Mouse (Mus musculus) layer of hippocampus, adult 11-12 months (tissue): Measurements from ENCODE around the gene Cdh8.
"Not testable (repeated sequence)": the region's sequence is repeated elsewhere in the genome, so short reads cannot be mapped to it uniquely, and the experiment has no call there.

Source experiments
- DNase-seq: peaks from one replicate; pipeline ENCODE4 v3.0.0; 2022; ENCODE audit warnings: low spot score

Gene Cdh8

GRCm38 (mm10) chr8:99280375-99280774 is 135.9 kb downstream of the Cdh8 start:
- no peak for DNase-seq

DNA sequence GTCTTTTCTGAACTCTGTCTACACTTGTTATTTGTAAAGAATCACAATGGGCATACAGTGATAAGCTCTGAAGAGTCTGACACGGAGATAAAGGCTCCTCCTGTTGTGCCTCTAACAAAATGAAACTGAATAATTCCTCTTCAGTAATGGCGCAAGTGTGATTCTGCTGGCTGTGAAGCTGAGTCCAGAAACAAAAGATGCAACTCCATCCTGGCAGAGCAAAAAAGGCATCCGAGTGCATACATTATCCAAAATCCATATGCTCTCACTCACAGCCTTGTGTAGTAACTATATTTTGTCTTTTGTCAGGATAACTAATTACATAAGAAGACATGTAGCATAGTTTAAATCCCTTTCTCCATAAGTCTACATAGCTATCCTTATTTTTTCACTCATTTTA is 149.1 kb downstream of the Cdh8 start:
- DNase-seq = no peak

DNA sequence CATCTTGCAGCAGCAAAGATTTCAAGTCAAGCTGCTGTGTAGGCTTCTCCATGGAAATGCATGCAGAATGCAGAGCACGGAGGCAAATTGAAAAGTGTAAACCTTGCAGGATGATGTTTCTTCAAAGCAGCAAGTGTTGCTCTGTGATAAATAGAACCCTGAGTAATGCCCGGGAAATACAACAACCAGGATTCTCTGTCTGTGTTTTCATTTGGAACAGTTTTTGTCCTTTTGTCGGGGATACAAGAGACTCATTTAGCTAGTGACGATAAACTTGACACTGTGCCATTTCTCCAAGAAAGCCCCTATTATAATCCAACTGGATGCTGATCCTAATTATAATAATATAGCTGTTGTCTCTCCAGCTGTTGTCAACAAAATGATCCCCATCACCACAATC is 181.9 kb downstream of the Cdh8 start:
- DNase-seq = peak; percentile 43

GRCm38 (mm10) chr8:99223697-99224096 is 192.6 kb downstream of the Cdh8 start:
- no peak for DNase-seq

- no peak for DNase-seq
These were observed 211.1 kb downstream of the Cdh8 start for GRCm38 (mm10) chr8:99205194-99205593.

- no peak for DNase-seq
These were observed 225.6 kb downstream of the Cdh8 start for GRCm38 (mm10) chr8:99190643-99191042.

- no peak for DNase-seq
These were observed 229.4 kb downstream of the Cdh8 start for GRCm38 (mm10) chr8:99186879-99187278.

GRCm38 (mm10) chr8:99184186-99184585 is 232.1 kb downstream of the Cdh8 start:
- DNase-seq = no peak

GRCm38 (mm10) chr8:99166966-99167365 is 249.3 kb downstream of the Cdh8 start:
- no peak for DNase-seq

- DNase-seq = no peak
These were observed 254.6 kb downstream of the Cdh8 start for GRCm38 (mm10) chr8:99161633-99162032.

DNA sequence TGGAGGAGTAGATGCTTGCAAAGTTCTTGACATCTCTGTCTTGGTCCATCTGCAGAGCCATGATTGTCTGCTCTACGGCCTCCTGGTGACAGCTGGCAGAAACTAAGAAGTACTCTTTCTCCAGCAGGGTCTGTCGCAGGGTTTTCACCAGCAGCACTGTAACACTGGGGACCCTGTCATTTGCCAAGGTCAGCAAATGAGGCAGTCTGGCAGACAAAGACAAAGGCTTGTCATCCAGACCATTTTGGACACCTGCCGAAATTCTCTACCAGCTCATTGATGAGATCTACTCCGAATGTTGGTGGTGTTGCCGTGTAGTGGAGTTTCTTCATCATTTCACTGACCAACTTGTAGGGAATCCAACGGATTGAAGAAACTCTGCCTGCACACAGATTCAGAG is 270.8 kb downstream of the Cdh8 start:
- no peak for DNase-seq

DNA sequence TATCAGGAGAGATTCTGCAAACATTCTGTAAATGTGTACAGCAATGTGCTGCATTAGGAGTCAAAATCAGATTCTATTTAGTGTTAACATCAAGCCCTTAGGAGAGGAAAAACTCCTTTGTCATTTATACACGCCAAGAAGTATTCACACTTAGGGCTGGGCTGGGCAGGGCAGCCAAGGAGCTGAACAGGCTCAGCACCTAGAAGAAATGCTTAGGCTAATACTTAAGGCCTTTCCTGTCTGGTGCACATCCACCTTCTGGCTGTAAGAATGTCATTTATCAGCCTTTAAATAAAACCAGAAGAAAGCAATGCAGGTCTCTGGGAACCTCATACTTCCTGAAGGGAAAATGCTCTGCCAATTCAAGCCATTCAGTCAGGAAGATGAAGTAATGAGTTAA is 271.5 kb downstream of the Cdh8 start:
- DNase-seq = not testable (repeated sequence)

DNA sequence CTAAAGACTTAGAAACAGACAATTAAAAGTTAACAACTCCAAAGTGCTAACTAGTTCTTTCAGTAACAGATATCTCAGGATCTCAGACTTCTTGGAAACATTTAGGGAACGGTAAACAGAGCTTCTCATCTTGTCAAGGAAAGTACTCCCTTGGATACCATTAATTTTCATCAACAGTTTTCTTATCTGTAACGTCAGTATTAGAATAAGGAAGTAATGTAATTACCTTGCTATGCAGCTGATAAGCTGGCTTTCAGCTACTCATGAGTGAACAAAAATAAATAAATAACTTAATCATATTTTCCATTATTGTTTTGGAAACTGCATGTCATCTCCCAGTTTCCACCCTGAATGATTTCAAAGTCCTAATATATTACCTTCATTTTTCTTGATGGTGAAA is 317.8 kb downstream of the Cdh8 start:
- no peak for DNase-seq

- no peak for DNase-seq
These were observed 364.9 kb downstream of the Cdh8 start for GRCm38 (mm10) chr8:99051344-99051743.

- no peak for DNase-seq
These were observed 367.5 kb downstream of the Cdh8 start for GRCm38 (mm10) chr8:99048664-99049363.

DNA sequence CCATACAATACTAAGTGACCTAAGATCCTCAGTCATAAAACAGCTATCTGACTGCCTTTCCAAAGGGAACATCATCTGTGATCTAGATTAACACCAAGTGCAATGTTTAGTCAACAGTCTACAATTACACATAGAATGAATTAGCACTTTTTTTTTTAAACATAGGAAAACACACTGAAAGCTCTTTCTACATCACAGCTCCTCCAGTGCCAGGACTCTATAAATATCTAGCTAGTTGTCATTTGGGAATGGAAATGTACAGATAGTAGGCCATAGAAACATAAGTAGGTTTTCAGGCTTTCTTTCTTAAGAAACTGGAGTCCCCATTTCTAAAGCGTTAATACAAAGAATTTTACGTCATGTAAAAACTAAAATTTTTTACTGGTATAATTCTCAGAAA is 375.8 kb downstream of the Cdh8 start:
- DNase-seq = no peak

DNA sequence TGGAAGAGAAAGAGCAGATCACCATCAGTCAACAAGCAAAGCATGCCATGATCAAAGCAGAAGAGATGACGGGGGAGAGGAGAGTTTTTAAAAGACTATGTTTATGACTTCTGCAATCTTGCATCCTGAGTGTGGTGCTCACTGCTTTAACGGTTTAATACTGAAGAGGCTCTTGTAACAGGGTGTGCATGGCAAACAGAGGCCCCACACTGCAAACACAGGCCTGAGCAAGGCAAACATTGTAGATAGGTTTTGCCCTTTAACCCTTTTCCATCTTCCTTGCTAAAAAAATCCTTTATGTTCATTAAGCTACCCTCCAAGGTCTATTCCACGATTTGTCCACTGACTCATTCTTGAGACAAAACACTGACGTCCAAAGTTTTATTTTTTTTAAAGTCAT is 385.2 kb downstream of the Cdh8 start:
- no peak for DNase-seq
